Mouse (Mus musculus) 416B (cell line): ENCODE data around the gene Nkx6-2.
A peak's percentile ranks its signal among the peaks of the same experiment; 100 is the strongest.

Source experiments
- DNase-seq: peaks from one replicate; pipeline ENCODE4 v3.0.0; 2011; ENCODE audit warnings: low read depth

Gene Nkx6-2

DNA sequence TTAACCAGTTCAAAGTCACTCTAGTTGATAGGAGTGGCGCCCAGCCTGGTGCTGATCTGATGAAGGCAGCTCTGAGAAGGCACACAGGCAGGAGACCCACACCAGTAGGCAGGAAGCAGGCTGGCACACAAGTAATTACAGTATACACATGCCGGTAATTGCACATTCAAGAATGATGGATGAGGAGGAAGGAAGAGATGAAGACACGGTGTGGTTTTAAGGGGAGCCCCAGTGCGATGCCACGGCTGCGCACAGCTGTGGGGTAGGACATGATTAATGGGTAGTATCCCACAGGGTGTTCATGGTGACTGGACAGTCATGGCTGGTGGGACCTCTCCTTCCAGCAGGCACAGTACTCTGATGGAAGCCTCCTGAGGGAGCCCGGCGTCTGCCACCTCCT, 16.1 kb downstream of the Nkx6-2 start:
- peak; percentile 46 for DNase-seq

DNA sequence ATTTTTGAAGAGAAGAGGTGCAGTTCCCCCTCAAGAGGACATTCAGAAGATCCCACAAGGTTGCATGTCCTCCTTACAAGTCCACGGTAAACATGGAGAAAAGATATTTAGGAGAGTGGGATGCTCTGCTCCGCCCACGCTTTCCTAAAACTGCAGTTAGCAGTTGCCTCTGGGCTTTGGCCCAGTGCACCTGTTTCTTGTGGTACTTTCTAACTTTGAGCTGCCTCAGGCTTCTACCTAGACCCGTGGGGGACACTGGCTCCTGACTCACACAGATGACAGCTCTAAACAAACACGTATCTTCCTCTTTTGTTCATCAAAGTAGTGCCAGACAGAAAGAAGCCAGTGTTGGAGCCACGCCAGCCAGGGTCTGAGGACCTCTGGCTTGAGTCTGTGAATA, 16.6 kb downstream of the Nkx6-2 start:
- peak; percentile 31 for DNase-seq

DNA sequence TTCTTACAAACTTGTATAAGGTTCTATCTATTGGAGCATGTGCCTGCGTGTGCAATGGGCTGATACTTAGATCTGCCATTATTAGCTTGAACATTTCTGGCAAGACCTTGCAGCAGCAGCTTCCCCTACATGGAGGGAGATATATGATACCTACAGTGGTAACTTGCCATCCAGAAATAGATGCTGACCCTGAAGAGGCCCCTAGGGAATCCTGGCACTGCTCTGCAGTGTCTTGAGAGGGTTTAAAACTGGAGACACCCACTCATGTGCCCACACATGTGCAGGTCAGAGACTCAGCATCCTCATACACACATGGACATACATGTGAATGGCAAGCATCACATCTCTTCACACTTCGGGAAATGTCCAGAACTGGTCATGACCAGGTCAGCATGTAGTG, 18.4 kb downstream of the Nkx6-2 start:
- DNase-seq, result no peak

DNA sequence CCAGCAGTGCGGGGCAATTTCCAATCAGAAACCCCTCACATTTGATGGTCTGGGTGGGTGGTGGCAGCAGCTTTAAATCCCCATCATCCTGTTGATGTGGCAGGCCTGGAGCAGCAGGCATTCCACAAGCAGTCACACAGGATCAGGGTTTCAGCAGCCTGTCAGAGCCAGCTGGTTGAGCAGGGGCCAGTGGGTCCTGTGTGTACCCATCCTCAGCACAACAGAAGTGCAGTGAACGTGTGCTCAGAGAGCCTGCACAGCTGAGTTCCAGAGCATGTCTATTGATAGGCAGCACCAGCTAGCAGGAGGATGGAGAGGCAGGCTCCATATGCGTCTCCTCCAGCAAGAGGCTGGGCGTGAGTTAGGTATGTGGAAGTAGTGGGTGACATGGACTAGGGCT, 19.2 kb downstream of the Nkx6-2 start:
- DNase-seq, result no peak

DNA sequence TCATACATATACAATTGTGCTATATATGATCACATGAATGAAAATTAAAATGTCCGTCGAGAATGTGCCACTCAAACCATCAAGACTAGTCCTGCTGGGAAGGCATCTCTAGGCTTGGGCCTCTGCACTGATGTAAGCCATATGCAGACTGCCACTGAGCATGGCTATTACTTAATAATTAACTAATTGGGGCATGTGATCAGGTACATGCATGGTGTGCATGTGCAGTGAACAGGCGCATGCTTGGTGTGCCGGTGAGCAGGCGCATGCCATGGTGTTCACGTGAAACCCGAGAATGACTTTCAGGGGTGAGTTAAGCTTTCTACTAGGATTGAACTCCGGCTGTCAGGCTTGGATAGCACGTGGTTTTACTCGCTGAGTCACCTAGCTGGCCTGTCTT, 22.9 kb downstream of the Nkx6-2 start:
- peak; percentile 7 for DNase-seq

DNA sequence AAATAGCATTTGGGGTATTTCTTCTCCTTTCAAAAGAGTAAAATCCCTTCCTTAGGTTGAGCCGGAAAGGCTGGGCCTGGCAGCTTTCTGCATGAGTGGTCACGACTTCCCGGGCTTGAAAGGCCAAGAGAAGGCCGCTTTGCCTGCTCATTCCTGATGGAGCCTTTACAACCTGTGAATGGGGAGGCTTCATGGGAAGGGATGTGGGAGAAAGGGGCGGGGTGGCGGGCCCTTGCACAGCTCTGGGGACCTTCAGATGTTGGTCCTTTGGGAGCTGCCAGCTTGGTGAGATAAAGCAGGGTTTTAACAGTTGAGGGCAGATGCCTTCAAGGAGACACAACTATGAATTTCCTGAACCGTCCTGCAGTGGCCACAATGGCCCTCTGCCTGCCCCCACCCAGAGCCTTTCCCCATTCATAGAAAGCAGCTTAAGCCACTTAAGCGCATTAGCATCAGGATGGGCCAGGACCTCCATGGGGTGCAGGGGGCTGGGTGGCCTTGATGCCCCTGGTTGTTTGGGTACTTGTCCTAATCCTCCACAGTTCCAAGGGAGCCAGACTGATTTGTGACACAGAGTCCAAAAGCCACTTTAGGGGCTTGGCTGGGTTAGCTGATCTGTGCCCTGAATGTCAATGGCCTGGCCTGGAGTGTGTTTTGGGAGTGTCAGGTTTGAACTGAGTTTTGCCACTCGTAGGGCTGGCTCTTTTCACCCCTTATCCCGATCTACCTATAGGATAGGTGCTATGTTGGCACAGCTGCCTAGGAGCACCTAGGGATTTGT, 25.7 kb downstream of the Nkx6-2 start:
- no peak for DNase-seq

DNA sequence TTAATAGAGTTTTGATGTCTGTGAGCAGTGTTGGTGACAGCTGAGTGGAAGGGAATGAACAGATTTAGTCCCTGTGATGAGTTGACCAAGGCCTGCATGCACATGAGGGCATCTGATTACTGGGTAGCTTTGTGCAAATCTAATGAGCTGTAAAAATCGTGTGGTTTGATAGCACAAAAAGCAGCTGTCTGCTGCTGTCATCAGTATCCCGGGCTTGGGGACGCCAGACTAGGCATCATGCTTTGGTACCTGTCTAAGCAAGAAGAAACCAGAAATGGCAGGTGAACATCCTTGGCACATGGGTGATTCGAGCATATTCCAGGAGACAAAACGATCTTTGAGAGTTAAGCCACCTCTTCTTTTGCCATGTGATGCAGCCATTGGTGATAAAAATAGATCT, 26.3 kb downstream of the Nkx6-2 start:
- no peak for DNase-seq

DNA sequence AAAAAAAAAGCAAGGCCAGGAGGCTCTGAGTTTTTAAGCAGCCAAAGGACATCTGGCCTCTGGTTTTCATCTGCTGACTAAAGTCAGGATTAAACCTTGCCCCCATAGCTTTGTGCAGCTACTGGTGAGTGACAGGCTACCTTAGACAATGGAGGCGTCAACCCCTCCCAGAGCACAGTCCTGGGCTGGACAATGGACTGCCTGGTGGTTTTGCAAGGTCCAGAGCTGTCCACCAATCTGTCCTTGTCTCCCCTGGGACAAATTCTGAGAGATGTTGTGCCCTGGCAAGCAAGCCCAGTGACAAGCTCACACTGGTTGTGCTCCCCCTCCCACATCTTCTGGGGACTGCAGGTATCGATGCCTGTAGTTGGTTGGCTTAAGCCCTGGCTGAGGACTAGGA, 31.1 kb downstream of the Nkx6-2 start:
- no peak for DNase-seq

DNA sequence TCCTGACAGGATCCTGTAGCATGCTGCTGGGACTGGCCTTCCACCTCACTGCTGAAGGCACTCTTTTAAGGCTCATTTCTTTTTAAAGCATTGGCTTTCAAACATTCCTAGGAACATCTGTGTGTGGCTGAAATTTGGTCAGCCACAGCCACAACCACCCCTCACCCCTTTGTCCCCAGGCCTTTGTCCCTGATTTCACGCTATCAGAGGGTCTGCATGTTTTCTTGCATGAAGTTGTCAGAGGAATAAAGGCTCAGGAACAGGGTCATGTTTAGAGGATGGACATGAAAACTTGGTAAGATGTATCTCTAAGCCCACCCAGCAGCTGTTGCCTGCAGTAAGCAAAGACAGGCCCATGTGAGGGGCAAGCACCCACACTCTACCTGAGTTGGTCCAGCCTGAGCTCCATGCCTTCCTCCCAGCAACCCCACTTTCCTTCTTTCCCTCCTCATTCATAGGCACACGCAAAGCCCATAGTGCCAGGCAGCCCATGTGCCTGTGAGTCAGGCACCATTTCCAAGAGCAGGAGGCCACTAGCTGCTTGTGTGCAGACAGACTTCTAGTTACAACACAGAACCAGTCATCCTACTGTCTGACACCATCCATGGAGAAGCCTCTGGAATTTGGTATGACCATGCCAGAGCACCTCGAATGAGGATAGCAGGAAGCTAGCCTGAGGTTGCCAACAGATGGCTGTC, 32.4 kb downstream of the Nkx6-2 start:
- DNase-seq, result no peak

DNA sequence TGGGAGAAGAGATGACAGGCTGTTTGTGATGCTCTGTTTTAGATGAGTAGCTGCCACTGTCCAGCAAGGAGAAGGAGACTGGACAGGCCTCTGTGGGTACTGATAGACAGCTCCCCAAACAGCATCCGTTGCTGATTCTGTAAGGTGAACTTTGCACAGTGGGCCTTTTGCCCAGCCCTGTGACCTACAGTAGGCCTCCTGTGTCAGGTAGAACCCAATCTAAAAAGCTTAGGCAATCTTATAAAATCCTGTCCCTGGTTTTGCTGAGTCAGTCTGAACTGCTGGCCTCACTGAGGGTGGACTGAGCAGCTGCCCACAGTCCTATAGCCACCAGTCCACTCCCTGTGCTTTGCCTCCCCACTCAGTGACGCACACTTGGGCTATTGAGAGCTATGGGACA, 35.3 kb downstream of the Nkx6-2 start:
- no peak for DNase-seq

DNA sequence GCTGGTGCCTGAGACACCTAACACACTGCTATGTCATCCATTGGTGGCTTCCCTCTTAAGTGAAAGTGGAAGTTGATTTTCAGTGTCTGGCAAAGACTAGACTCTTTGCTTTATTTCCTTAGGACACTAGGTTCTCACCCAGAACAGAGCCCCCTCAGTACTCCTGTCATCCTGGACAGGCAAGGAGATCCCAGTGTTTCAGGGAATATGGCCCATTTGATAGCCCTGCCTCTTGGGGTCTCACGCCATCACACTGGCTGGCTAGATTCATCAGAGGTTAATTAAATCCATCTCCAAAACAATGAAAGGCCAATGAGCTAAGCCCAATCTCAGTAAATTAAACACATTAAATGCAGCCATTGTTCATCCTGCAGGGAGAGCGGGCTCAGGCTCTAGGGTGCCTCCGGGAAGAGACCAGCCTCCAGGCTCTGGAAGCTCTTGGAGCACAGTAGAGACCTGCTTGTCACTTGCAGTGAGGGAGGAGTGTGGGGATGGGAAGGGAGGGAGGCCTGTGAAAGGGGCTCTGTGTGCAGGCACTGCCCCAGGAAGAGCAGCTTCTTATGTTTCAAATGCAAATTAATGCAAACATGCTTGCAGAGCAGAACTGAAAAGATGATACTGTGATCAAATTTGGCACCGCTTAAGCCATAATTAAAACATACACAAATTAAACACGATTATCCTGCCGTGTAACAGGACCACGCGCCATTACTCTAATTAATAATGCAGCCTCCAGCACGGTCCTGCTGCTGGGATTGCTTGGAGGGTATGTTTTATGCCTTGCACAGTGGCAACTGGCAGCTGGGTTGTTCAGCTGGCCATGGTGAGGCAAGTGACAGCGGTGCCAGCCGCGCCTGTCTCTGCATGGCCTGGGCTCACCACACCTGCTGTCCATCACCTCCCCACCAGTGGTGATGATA, 37.6 kb downstream of the Nkx6-2 start:
- DNase-seq, result no peak

DNA sequence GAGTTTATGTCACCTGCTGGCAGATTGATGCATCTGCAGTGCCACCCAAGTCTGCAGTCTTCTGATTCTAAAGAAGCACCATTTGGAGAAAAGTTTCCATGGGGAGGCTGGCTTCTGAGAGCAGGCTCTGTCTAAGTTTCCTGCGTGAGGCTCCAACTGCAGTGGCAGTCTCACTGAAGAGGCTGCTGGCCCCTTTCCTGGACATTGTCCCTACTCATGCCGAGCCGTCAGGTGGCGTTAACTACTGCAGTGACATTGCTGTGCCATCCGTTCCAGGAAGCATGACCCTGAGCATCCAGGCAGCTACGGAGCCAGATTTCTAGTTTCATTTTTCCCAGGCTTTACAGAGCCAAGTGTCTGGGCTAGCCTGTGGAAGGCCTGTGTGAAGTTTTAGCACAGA, 41.2 kb downstream of the Nkx6-2 start:
- DNase-seq, result no peak

DNA sequence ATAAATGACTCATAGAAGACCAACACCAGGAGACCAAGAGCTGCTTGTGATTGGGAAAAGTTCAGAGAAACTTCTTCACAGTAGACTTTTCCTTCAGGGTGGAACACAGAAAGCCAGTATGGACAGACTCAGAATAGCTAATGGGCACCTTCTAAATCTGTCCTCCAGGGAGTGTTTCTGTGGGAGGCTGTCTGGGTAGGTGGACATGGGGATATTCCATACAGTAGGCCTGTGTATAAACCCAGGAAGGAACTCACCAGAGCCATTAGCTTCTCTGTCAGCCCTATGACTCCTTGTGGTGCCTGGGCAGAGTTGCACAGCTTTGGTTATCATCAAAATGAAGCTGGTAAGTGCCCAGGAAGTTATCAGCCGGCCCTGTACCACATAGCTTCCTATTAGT, 42.0 kb downstream of the Nkx6-2 start:
- DNase-seq, result peak; percentile 17

DNA sequence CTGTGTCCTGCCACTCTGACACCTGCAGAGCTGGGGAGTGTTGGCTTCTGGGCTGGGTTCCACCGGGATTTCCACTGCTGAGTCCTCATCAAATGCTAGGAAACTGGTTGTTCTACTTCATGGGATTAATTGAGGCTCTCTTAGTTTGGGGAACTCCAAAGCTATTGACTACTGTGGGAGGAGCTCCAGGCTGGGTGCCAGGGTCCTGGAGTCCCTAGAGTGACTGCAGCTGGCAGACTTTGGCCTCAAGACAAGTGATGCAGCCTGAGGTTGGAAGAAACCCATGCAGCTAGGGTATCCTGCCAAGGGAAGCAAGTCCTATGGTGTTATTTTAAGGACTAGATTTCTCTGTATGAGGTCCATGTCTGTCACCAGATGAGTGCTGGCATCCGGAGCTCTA, 44.1 kb downstream of the Nkx6-2 start:
- no peak for DNase-seq

DNA sequence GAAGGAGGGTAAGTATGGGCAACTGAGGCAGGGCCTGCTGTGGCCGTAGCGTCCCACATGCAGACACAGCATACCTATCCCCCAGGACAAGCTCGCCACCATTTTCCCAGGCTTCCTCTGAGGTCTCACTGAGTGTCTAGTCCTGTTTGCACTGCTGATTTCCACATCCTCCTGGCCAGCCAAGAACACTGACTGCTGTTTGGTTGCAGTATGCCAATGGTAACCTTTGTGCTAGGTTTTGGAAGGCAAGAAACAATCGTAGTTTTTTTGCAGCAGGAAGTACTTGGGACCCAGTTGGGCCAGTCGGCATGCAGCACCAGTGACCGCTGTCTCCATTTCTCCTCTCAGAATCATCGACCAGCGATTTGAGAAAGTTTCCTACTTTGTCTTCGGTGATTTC, 44.8 kb downstream of the Nkx6-2 start:
- no peak for DNase-seq

DNA sequence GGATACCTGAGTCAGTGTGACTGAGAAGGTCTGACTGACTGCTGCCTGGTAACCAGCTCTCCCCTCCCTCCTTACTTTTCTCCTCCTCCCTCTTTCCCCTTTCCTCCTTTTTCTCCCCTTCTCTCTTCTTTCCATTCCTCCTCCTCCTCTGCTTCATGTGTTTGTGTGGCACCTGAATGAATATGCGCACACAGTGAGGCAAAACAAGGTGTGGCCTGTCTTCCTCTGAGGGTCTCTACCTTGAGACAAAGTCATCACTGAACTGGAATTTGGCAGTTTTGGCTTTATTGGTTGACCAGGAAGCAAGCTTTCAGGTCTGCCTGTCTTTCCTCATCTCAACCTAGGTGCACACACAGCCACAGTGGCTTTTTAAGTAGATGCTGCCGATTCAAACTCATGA, 45.8 kb downstream of the Nkx6-2 start:
- DNase-seq, result no peak

DNA sequence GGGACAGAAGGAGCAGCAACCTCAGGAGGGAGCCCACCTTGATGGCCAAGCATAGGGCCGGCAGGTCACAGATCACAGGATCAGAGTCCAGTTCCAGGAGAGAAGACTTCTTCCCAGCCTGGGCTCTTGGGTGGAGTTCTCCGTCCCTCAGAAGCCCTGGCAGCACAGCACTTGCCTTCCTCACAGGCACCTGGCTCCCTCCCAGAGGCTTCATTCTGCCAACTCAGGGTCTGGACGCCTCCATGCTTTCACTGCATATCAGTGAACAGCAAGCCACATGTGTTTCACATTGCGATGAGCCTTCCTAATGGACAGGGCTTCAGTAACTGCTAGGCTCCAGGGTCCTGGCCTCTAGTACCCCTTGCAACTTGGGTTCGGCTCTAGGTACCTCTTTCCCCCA, 46.3 kb downstream of the Nkx6-2 start:
- no peak for DNase-seq

DNA sequence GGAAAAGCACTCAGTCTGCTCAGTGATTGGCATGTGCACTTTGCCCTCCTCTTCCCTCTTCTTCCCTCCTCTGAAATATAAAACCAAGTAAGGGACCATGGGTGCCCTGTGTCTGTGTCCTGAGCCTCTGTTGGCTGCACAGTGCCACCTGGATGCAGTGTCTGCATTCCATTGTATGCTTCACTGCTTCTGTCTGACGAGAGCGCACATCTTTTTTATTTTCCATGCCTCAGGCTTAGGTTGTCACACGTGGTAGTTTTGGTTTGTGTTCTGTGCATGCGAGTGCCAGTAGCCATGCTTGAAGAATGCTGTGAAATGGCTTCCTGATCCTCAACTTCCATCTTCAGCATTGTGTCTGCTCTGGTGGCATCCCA, 51.2 kb downstream of the Nkx6-2 start:
- no peak for DNase-seq

DNA sequence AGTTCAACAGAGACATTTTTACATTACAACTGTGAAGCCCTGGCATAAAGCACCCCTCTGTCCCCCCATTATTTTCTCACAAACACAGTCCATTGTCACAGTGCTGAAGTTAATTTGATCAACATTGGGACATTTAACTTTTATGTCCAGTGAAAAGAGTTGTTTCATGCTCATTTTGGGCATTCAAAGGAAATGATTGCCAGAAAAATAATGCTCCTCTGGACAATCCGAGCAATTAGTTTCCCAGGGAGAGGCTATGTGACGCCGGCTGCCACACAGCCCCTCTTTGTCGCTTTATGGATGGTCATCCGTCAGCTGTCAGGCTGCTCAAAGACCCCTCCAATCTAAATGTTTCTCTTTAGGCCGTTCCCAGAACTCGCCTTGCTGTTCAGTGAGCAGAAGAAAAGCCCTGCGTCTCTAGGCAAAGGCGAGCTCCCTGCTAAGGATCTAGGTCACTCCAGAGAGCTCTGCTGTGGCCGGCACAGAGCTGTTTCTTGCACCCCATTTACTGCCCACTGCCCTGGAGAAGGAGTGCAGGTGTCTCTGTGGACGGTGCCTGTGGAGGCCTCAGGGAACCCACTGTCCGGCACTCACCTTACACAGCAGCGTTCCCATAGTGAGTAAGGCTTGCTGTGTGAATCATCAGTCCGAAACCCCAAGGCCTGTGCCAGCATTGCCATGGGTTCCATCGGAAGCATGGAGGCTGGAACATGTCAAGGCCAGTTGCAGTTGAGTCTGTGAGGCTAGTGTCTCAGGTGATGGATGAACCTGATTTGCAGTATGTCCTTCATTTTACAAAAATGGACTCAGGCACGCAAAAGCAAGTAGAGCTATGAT, 51.8 kb downstream of the Nkx6-2 start:
- DNase-seq, result no peak
